Mouse (Mus musculus) cerebellum, adult 11-12 months (tissue): ENCODE results near the gene Micall2.
A peak's percentile ranks its signal among the peaks of the same experiment; 100 is the strongest.
"Not testable (repeated sequence)": the region's sequence is repeated elsewhere in the genome, so short reads cannot be mapped to it uniquely, and the experiment has no call there.

Experiments used
- DNase-seq: peaks from one replicate; pipeline ENCODE4 v3.0.0; 2022

Micall2 gene

GRCm38 (mm10) chr5:139727261-139727660, 8.9 kb downstream of the Micall2 start:
- no peak for DNase-seq

GRCm38 (mm10) chr5:139726186-139726585, 9.9 kb downstream of the Micall2 start:
- no peak for DNase-seq

GRCm38 (mm10) chr5:139724336-139725116, 11.6 kb downstream of the Micall2 start:
- no peak for DNase-seq

- DNase-seq: no peak
Measured at GRCm38 (mm10) chr5:139723113-139723512, 13.0 kb downstream of the Micall2 start.

GRCm38 (mm10) chr5:139722709-139723108, 13.4 kb downstream of the Micall2 start:
- DNase-seq: no peak

DNA sequence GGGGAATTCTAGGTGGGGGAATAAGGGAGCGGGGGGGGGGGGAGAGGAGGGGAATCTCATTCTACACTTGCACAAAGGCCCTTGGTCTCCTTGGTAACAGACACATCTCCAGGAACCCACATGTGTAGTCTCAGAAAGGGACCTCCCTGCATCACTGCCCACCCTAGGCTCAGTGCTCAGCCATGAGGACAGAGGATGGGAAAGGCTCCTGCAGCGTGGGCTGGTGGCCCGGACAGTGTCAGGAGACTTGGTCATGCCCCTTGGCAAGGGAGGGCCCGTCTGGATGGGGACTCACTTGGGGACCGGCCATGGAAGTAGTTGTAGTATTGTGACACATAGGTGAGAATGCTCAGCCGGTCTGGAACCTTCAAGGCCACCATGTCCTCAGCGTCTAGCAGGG, 17.2 kb downstream of the Micall2 start:
- DNase-seq: no peak

DNA sequence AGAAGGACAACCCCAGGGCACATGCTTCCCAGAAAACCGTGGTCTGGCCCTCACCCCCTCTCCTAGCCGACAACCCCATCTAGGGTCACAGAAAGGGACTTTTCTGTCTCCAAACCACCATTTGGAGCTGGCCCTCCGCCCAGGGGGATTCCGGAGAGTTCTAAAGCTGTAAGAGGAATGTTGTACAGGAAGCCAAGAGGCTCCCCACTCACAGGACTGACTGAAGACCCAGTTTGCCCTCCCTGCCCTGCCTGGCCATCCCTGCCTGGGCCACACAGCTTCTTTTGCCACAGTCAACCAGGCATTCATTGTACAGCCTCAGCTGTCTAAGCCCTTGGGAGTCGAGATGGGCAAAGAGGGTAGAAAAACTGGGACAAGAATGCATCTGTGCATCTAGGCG, 17.6 kb downstream of the Micall2 start:
- DNase-seq: no peak

DNA sequence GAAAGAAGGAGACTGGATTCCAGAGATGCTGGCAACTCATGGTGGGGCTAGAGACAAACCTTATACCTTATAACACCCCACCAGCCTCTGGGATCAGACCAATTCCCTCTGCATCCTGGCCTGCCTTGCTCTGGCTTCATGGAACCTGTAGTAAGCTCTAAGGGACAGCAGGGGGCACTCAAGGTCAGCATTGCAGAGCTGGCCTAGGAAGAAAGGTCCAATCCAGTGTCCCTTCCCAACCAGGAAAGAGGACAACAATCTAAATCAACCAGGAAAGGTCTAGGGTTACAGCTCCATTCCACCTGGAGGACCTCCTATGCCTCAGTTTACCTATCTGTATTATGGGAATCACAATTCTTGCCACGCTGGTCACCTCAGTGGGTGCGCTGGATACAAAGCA, 18.4 kb downstream of the Micall2 start:
- DNase-seq: peak; percentile 41

GRCm38 (mm10) chr5:139706496-139706895, 29.6 kb downstream of the Micall2 start:
- DNase-seq: no peak

- no peak for DNase-seq
Measured at GRCm38 (mm10) chr5:139702905-139703304, 33.2 kb downstream of the Micall2 start.

- DNase-seq: no peak
Measured at GRCm38 (mm10) chr5:139702236-139702635, 33.9 kb downstream of the Micall2 start.

GRCm38 (mm10) chr5:139696954-139697353, 39.2 kb downstream of the Micall2 start:
- no peak for DNase-seq

DNA sequence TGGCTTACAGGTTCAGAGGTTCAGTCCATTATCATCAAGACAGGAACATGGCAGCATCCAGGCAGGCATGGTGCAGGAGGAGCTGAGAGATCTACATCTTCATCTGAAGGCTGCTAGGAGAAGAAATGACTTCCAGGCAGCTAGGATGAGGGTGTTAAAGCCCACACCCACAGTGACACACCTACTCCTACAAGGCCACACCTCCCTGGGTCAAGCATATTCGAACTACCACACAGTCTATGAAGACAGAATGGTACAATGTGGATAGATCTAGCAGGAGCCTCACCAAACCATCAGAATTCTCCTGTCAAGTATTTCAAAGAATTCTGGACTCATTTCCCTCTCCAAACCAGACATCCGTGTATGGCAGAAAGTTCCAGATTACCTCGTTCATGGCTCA, 40.3 kb downstream of the Micall2 start:
- not testable (repeated sequence) for DNase-seq

GRCm38 (mm10) chr5:139694989-139695571, 41.1 kb downstream of the Micall2 start:
- peak; percentile 66 for DNase-seq

- DNase-seq: no peak
Measured at GRCm38 (mm10) chr5:139694292-139694988, 41.7 kb downstream of the Micall2 start.

DNA sequence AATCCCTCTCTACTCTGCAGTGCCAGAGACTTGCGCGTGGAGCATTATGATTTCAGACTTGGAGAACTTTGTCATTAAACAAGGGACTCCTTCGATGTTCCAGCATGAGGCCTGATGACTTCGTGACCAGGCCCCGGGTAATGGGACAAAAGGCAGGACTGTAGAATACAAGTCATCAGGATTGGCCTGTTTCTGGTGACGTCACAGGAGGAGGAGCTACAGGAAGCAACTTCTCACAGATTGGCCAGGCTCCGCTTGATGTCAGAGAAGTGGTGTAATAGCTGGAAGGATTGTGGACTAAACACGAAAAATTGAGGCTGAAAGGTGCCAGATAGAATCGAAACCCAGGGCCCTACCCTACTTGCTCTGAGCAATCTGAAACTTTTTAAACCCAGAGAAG, 45.3 kb downstream of the Micall2 start:
- DNase-seq: no peak

GRCm38 (mm10) chr5:139688356-139688755, 47.8 kb downstream of the Micall2 start:
- DNase-seq: peak; percentile 66

- peak; percentile 42 for DNase-seq
Measured at GRCm38 (mm10) chr5:139687646-139688045, 48.5 kb downstream of the Micall2 start.

DNA sequence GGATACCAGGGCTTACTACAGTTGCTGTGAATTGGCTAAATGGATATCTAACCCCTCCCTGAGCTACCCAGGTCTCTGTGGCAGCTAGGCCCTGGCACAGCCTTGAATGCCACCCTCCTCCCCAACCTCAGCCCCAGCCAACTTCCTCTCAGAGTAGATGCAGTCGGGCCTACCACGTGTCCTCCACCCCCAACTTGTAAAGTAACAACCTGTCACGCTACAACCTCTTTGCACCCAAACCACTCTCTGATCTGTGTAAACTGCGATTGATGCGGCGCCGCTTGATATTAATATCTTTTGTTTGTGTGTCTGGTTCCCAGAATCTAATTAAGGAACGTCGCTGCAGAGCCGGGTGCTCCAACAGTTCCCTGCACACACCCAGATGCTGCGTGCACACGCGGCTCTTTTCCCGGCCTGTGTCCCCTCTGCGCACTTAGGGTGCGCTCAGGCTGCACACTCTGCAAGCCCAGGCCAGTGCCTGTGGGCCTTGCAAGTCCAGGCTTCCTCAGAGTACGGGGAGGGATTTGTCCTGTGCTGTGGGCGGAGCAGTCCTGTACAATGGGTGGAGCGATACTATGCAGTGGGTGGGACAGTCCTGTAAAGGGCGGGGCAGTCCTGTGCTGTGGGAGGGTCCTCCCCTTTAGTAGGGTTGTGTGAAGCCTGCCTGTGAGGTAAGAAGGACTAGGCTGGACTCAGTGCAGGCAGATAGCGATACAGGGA, 49.4 kb downstream of the Micall2 start:
- DNase-seq: no peak

DNA sequence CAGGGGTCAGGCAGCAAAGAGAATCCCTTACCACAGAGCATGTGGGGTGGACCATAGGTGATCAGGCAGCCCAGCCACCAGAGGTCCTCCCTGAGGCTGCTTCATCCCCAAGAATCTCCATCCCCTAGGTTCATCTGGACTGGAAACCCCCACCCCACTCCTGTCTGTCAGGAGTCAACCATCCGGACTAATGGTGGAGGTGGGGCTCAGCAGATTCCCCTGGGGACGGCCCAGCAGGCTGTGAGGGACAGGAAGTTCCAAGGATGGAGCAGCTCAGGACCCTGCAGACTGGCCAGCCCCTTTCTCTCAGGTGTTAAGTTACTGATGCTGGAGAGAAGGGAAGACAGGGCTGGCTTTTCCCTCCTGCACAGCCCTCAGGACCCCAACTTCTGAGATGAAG, 52.9 kb downstream of the Micall2 start:
- DNase-seq: no peak

- DNase-seq: no peak
Measured at GRCm38 (mm10) chr5:139682631-139682977, 53.5 kb downstream of the Micall2 start.

GRCm38 (mm10) chr5:139681832-139682630, 54.1 kb downstream of the Micall2 start:
- DNase-seq: no peak

GRCm38 (mm10) chr5:139675707-139675967, 60.5 kb downstream of the Micall2 start:
- no peak for DNase-seq
